Mouse (Mus musculus): ENCODE data around the gene Prim2.

DNA sequence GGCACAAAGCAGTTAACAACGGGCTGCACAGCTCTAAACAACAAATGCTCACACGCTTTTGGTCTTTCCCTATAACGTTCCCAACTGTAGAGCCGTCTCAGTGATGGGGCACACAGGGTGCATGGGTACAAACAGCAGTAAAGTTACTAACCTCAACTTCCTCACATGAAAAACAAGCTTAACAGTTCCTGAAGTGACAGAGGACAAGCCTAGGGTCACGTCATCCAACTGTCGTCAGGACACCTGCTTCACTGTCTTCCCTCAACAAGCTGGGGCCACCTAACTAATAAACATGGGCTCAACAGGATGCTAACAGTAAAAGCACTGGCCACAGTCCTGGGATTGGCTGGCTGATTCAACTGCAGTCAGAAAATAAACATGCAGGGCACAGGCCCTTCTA lies 91.0 kb downstream of the Prim2 start:
- TF ChIP-seq CTCF (IDR thresholded peaks at IDR 0.05; ENCODE audit: borderline replicate concordance, insufficient read depth, low read length) (no peak), POLR2A (IDR thresholded peaks at IDR 0.05; ENCODE audit: low read depth, low read length) (no peak)
